9 mouse cellular contexts compared by ENCODE assay signal in genomic region chr19:41244581-41244980, GRCm38 (mm10). TPM values are rescaled to one million over a fixed set of nuclear protein-coding genes. Genes with fewer than 3 reads are reported as not detected.
DNase-seq lines count a peak whose midpoint lies in the region; ATAC-seq and TF ChIP-seq lines count a peak whose summit lies in the region.
"Had no signal": no experiment of that assay in that cellular context is flagged by ENCODE, and none has a peak within 500 bp of the region (broad histone marks: within the 10 kb centered on the region; RNA-seq: fewer than 3 reads in every experiment).

No protein-coding gene starts in this region.

- no peaks in the 10 kb centered on the region for H3K27me3 ChIP-seq in liver, adult 2 months (ENCODE audit: control insufficient read depth, insufficient read depth, low read length)
- H3K27me3 ChIP-seq in liver, embryonic 11.5 days (replicated peaks; ENCODE audit: control insufficient read depth, insufficient read depth, low read length) = no peaks in the 10 kb centered on the region
- no peaks in the 10 kb centered on the region for H3K27me3 ChIP-seq in liver, embryonic 14.5 days (ENCODE audit: control insufficient read depth, insufficient read depth, low read length)
- H3K27me3 ChIP-seq: heart, embryonic 13.5 days had no signal

- TF ChIP-seq POLR2A in liver, adult 2 months (IDR thresholded peaks at IDR 0.05; ENCODE audit: extremely low read depth, insufficient read depth, low read length) = no peak
- TF ChIP-seq POLR2A in bone marrow, adult 2 months (IDR thresholded peaks at IDR 0.05; ENCODE audit: borderline replicate concordance, control insufficient read depth, low read depth, low read length) = no peak

- peaks cover 49% of the 10 kb centered on the region for H3K36me3 ChIP-seq in liver, adult 2 months (ENCODE audit: control insufficient read depth, insufficient read depth, low read length)
- H3K36me3 ChIP-seq in liver, embryonic 11.5 days (ENCODE audit: control insufficient read depth, insufficient read depth, low read length) = peaks cover 13% of the 10 kb centered on the region; the same call in 1 of the 2 replicates
- peaks cover 24% of the 10 kb centered on the region for H3K36me3 ChIP-seq in liver, embryonic 14.5 days (replicated peaks; ENCODE audit: control insufficient read depth, insufficient read depth, low read depth)

- H3K27ac ChIP-seq in liver, adult 2 months (replicated peaks; ENCODE audit: insufficient read depth, low read depth, low read length) = no peak overlapping the region
- H3K27ac ChIP-seq in liver, embryonic 11.5 days (ENCODE audit: low read depth, low read length) = no peak overlapping the region
- H3K27ac ChIP-seq in bone marrow, adult 2 months (ENCODE audit: control insufficient read depth, insufficient read depth, low read depth, low read length, poor library complexity) = no peak overlapping the region
- H3K27ac ChIP-seq in liver, embryonic 14.5 days = no peak overlapping the region
- H3K27ac ChIP-seq: heart, embryonic 13.5 days had no signal

- ATAC-seq in liver, embryonic 11.5 days (replicated peaks; ENCODE audit: low FRiP score) = no peak
- ATAC-seq in liver, embryonic 14.5 days (ENCODE audit: insufficient read depth) = no peak

- no peak for TF ChIP-seq EP300 in liver, embryonic 14.5 days (IDR thresholded peaks at IDR 0.05; ENCODE audit: low read depth)

- 78% methylated on average over 6 of the region's 6 CpGs for WGBS in liver, adult 2 months
- 68% methylated on average over 6 of the region's 6 CpGs for WGBS in liver, embryonic 11.5 days
- 76% methylated on average over 6 of the region's 6 CpGs for WGBS in bone marrow, adult 2 months
- WGBS in liver, embryonic 14.5 days (ENCODE audit: insufficient replicate concordance) = 59% methylated on average over 6 of the region's 6 CpGs

- peak; percentile 29 for DNase-seq in cerebellum, adult 11 months
- no peak for DNase-seq in cerebellum, adult 9-11 months
- DNase-seq in liver, adult 2 months (ENCODE audit: extremely low read depth, low read depth, low spot score) = peak; percentile 45
- DNase-seq in liver, embryonic 11.5 days (ENCODE audit: low spot score) = no peak
- peak; percentile 19 to 27 for DNase-seq in gastrocnemius, postnatal 36 days
- peak in 2 of 3 experiments; percentile 11 to 27 for DNase-seq in liver, embryonic 14.5 days (ENCODE audit: low read depth in 3 of 3, low spot score in 3 of 3)
- DNase-seq in right cerebral cortex, postnatal 4 days = peak; percentile 72

- no peaks in the 10 kb centered on the region for H3K9me3 ChIP-seq in liver, embryonic 11.5 days (ENCODE audit: control insufficient read depth, low read length)
- no peaks in the 10 kb centered on the region for H3K9me3 ChIP-seq in liver, embryonic 14.5 days (ENCODE audit: control insufficient read depth, low read length)
- H3K9me3 ChIP-seq: heart, embryonic 13.5 days had no signal

- H3K79me2 ChIP-seq in liver, adult 2 months (ENCODE audit: control insufficient read depth, insufficient read depth, low read length) = peaks cover 15% of the 10 kb centered on the region; the same call in 1 of the 2 replicates

- intact Hi-C loops in gastrocnemius, postnatal 36 days (cut with DNase I) = loop anchor here (5.0 kb wide), 1 partner anchor 142 kb away; no protein-coding TSS in a partner anchor

- H3K4me1 ChIP-seq in liver, adult 2 months (ENCODE audit: control insufficient read depth, insufficient read depth, low read length) = peaks cover 2% of the 10 kb centered on the region; the same call in 1 of the 2 replicates
- H3K4me1 ChIP-seq in liver, embryonic 11.5 days (replicated peaks; ENCODE audit: control insufficient read depth, insufficient read depth, low read length) = no peaks in the 10 kb centered on the region
- H3K4me1 ChIP-seq in bone marrow, adult 2 months (ENCODE audit: control insufficient read depth, insufficient read depth, low read length) = no peaks in the 10 kb centered on the region
- no peaks in the 10 kb centered on the region for H3K4me1 ChIP-seq in liver, embryonic 14.5 days (replicated peaks; ENCODE audit: control insufficient read depth in 2 of 2, insufficient read depth in 2 of 2, low read length in 1 of 2)

- TF ChIP-seq CTCF in liver, adult 2 months (IDR thresholded peaks at IDR 0.05; ENCODE audit: low read depth, low read length) = peak; percentile 23
- 0 out of 2 replicates have a peak, but pooled peaks have one; percentile 13 for TF ChIP-seq CTCF in bone marrow, adult 2 months (IDR thresholded peaks at IDR 0.05; ENCODE audit: control insufficient read depth, insufficient read depth, low read length)
- TF ChIP-seq CTCF in liver, embryonic 14.5 days (IDR thresholded peaks at IDR 0.05; ENCODE audit: low read depth) = peak; percentile 73

- H3K4me2 ChIP-seq in liver, embryonic 11.5 days = no peak overlapping the region
- H3K4me2 ChIP-seq in liver, embryonic 14.5 days (ENCODE audit: low read depth) = no peak overlapping the region
- H3K4me2 ChIP-seq: heart, embryonic 13.5 days had no signal

- H3K4me3 ChIP-seq in liver, adult 2 months (ENCODE audit: insufficient read depth, low read depth, low read length) = no peak overlapping the region
- H3K4me3 ChIP-seq in liver, embryonic 11.5 days (ENCODE audit: low read depth, low read length) = no peak overlapping the region
- no peak overlapping the region for H3K4me3 ChIP-seq in bone marrow, adult 2 months (replicated peaks; ENCODE audit: control insufficient read depth, low read depth, low read length)
- H3K4me3 ChIP-seq in liver, embryonic 14.5 days (ENCODE audit: insufficient read depth in 1 of 2, low read depth in 2 of 2, low read length in 2 of 2) = no peak overlapping the region
- H3K4me3 ChIP-seq: heart, embryonic 13.5 days had no signal

- H3K9ac ChIP-seq in liver, adult 2 months (ENCODE audit: low read depth, low read length) = no peak overlapping the region
- H3K9ac ChIP-seq in liver, embryonic 11.5 days (ENCODE audit: low read depth, low read length) = no peak overlapping the region
- H3K9ac ChIP-seq in liver, embryonic 14.5 days (replicated peaks) = no peak overlapping the region
- H3K9ac ChIP-seq: heart, embryonic 13.5 days had no signal

RNA-seq across cellular contexts. Expression of gene Tm9sf3, which starts 19.2 kb away (rescaled TPM):
- total RNA-seq in liver, adult 2 months (2014; rRNA removed) = 138 and 141 TPM in 2 replicates
- 41.7 and 47.2 TPM in 2 replicates for polyA plus RNA-seq in liver, adult 2 months (2012; rRNA removed)
- 112 and 134 TPM in 2 replicates for polyA plus RNA-seq in liver, embryonic 11.5 days (2014; fragmentation: Nextera tagmentation; extraction: Ambion mirVana)
- 19.7 and 38.0 TPM in 2 replicates for polyA plus RNA-seq in bone marrow, adult 2 months (2011; ENCODE audit: insufficient read depth, insufficient read length, low replicate concordance, missing spikeins)
- total RNA-seq in gastrocnemius, postnatal 36 days (2021) = 10 to 100 TPM; 57.8 to 63.3 TPM
- polyA plus RNA-seq in liver, embryonic 14.5 days (2012; rRNA removed) = 22.5 and 35.0 TPM in 2 replicates
- polyA plus RNA-seq in liver, embryonic 14.5 days (2014; fragmentation: Nextera tagmentation; extraction: Ambion mirVana) = 53.0 and 59.2 TPM in 2 replicates

RNA-seq across cellular contexts. Expression of gene Tll2, which starts 37.9 kb away (rescaled TPM):
- total RNA-seq in liver, adult 2 months (2014; rRNA removed) = not detected in 2 replicates
- not detected in 2 replicates for polyA plus RNA-seq in liver, adult 2 months (2012; rRNA removed)
- polyA plus RNA-seq in liver, embryonic 11.5 days (2014; fragmentation: Nextera tagmentation; extraction: Ambion mirVana) = not detected in 2 replicates
- polyA plus RNA-seq in bone marrow, adult 2 months (2011; ENCODE audit: insufficient read depth, insufficient read length, low replicate concordance, missing spikeins) = not detected in 2 replicates
- total RNA-seq in gastrocnemius, postnatal 36 days (2021) = under 1 TPM; 0.07 to 0.08 TPM
- not detected in 2 replicates for polyA plus RNA-seq in liver, embryonic 14.5 days (2012; rRNA removed)
- not detected in 2 replicates for polyA plus RNA-seq in liver, embryonic 14.5 days (2014; fragmentation: Nextera tagmentation; extraction: Ambion mirVana)

Comparison
In these comparisons a context has a peak if more than half of its experiments do, and no peak if none do; other contexts are left out.
1. DNase-seq: peak in cerebellum, adult 11 months (single experiment), liver, adult 2 months (single experiment), gastrocnemius, postnatal 36 days (2 of 2), liver, embryonic 14.5 days (2 of 3) and right cerebral cortex, postnatal 4 days (single experiment); none in cerebellum, adult 9-11 months (single experiment) and liver, embryonic 11.5 days (single experiment).
2. CTCF ChIP-seq: peak in every context shown above with its lines; median percentile 73 in liver, embryonic 14.5 days; 23 in liver, adult 2 months; 13 in bone marrow, adult 2 months.